Mouse (Mus musculus) megakaryocyte-erythroid progenitor cell, adult 5 weeks (primary cell): ENCODE measurements around the gene Trappc2l. TPM values are rescaled to one million over a fixed set of nuclear protein-coding genes. Genes with fewer than 3 reads are reported as not detected.

ENCODE experiments used
- polyA plus RNA-seq: library from polyadenylated mRNA; stranded (reverse); fragments of >175 nt; gene quantifications from 2 replicates; pipeline ENCODE4 v1.2.3, GENCODE M21; 2012

The Trappc2l gene
- 0.58 and 1.0 TPM in 2 replicates for polyA plus RNA-seq

DNA sequence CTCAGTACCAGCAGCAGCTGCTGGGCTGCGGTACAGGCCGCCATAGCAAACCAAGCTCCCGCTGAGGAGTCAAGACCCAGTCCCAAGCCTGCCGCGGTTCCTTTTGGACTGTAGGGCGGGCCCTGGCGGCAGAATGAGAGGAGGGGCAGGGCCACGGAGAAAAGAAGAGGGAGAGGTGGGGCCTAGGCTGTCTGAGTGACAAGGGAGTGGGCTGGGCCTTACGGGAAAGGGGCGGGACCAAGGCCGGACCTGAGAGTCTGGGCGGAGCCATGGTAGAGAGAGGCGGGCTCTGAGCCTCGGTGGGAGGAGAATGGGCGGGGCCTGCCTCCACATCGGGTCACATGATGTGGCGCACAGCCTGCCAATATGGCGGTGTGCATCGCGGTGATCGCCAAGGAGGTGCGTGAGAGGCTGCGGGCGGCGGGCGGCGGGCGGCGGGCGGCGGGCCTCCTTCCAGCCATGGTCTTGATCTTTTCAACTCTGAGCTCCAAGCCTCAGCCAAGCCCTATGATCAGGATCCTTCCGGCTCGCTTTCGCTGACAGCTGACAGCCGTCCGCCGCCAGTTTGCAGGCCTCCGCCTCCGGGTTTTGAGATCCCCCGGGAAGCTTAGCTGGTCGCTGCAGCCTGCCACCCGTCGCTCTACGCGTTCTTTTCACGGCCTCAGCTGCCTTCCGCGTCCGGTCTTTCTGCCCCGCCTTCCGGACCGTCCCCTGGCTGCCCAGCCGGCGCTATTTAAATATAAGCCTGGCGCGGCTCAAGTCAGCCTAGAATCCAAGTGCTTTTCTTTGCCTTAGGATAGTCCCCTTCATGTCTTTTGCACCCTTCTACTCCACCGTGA is at the start of gene Trappc2l, which contains the start of gene Galns:
Gene Trappc2l, plus strand, starts transcription at position 346 of the 839 bp plus-strand sequence.
Gene Galns, minus strand, starts transcription at position 169 of the 839 bp plus-strand sequence.

DNA sequence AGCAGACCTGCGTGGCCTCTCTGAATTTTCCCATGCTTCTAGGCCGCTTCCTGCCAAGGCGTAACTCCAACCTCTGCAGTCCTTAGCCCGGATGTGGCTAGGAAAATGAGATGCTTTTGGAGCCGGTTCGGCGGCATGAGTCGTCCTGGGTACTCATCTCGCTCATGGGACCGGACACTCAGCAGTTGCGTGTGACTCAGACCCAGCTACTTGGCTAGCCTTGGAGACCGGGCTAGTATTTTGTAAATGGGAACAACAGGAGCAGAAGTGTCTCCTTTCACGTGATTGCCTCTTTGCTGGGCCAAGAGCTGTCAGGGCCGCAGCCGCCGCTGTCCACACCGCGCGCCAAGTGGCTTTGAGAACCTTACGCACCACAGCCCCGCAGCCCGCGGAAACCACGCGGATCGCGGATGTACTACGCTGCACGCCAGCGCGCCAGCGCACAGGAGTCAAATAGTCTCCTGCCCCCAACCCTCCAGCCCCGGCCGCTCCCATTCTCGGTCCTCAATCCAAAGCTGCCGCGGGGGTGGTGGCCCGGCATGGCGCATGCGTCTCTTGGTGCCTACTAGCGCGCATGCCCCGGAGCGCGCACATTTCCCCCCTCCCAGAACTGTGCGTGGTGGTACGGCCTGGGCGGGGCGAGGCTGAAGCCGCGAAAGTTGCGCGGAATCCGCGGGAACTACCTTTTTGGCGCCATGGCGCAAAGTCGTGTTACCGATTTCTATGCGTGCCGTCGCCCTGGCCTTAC is 43.9 kb upstream of the Trappc2l start, which contains the start of gene Cdt1:
Gene Cdt1, plus strand, starts transcription at position 655 of the 748 bp plus-strand sequence.

GRCm38 (mm10) chr8:122576648-122577022 is 34.8 kb upstream of the Trappc2l start, which contains the start of gene Aprt:
Gene Aprt, minus strand, starts transcription at chr8:122576909.

GRCm38 (mm10) chr8:122622727-122623126 is 11.3 kb downstream of the Trappc2l start, which contains the start of gene Pabpn1l:
Gene Pabpn1l, minus strand, starts transcription at chr8:122622739.

Other genes starting within 250 kb of the Trappc2l start
- 119 and 172 TPM in 2 replicates for gene Zc3h18, start 235.0 kb upstream of the Trappc2l start, polyA plus RNA-seq
- gene Il17c, start 189.6 kb upstream of the Trappc2l start, polyA plus RNA-seq, result 0.98 and 1.5 TPM in 2 replicates
- gene Cyba, start 178.7 kb upstream of the Trappc2l start, polyA plus RNA-seq, result 676 and 930 TPM in 2 replicates
- 8.7 and 10.5 TPM in 2 replicates for gene Mvd, start 168.2 kb upstream of the Trappc2l start, polyA plus RNA-seq
- gene Snai3, start 150.9 kb upstream of the Trappc2l start, polyA plus RNA-seq, result 0.22 TPM in 2 replicates
- 72.3 and 82.1 TPM in 2 replicates for gene Rnf166, start 135.6 kb upstream of the Trappc2l start, polyA plus RNA-seq
- 26.0 and 31.1 TPM in 2 replicates for gene Ctu2, start 135.5 kb upstream of the Trappc2l start, polyA plus RNA-seq
- gene Piezo1, start 60.3 kb upstream of the Trappc2l start, polyA plus RNA-seq, result 76.7 and 90.2 TPM in 2 replicates
- 400 and 435 TPM in 2 replicates for gene Cdt1, start 43.6 kb upstream of the Trappc2l start, polyA plus RNA-seq
- 259 and 276 TPM in 2 replicates for gene Aprt, start 34.7 kb upstream of the Trappc2l start, polyA plus RNA-seq
- 23.7 and 36.9 TPM in 2 replicates for gene Galns, start 177 bp upstream of the Trappc2l start, polyA plus RNA-seq
- 0.07 TPM in 1 of 2 replicates, not detected in the other for gene Pabpn1l, start 11.1 kb downstream of the Trappc2l start, polyA plus RNA-seq
- 112 and 122 TPM in 2 replicates for gene Cbfa2t3, start 87.5 kb downstream of the Trappc2l start, polyA plus RNA-seq
- 31.1 and 32.5 TPM in 2 replicates for gene Acsf3, start 163.8 kb downstream of the Trappc2l start, polyA plus RNA-seq
- 0.02 TPM in 2 replicates for gene Cdh15, start 236.3 kb downstream of the Trappc2l start, polyA plus RNA-seq